Mouse (Mus musculus): ENCODE results near the gene Zfp131. TPM values are rescaled to one million over a fixed set of nuclear protein-coding genes. Genes with fewer than 3 reads are reported as not detected.

Zfp131 gene
- total and polyA plus RNA-seq, 3 experiments, result 31.3 to 61.4 (median 49.3) TPM

DNA sequence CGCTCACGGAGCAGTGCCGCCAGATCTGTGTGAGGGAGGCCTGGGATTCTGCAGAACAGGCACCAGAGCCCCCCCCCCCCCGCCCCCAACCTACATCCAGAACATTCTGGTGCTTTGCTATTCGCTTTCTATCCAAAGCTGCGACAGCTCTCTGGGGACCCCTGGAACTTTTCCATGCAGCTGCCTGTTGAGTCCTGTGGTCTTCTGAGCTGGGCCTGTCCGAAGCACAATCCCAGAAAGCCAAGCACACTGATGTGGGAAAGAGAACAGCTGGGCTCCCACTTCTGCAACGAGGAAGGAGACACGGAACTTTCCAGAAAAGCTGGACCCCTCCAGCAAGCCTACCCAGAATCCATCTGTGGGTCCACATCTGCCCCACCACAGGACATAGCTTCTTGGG is 19.3 kb upstream of the Zfp131 start:
- peaks cover 0 to 13% of the 10 kb centered on the region in 2 experiments; a peak in 2 of 4 replicates for H3K4me1 ChIP-seq (ENCODE audit: control insufficient read depth in 1 of 2, insufficient read depth in 2 of 2)
- DNase-seq (ENCODE audit: extremely low read depth), result no peak
- no peak overlapping the region for H3K27ac ChIP-seq (ENCODE audit: insufficient read depth, low read depth)
- H3K36me3 ChIP-seq (replicated peaks in 1 of 2; ENCODE audit: control insufficient read depth in 1 of 2, insufficient read depth in 1 of 2, low read length in 1 of 2), result no peaks in the 10 kb centered on the region
- dilution Hi-C loops (cut with MboI; ENCODE audit: extremely low pct_ligation_motif_present, extremely low pct_unique_long_range_greater_than_20kb, low sequenced_read_pairs) (no loop called here), in situ Hi-C loops (cut with MboI; ENCODE audit: low pct_ligation_motif_present, low pct_unique_long_range_greater_than_20kb, low sequenced_read_pairs) (no loop called here)
- H3K9me3 ChIP-seq (replicated peaks; ENCODE audit: low read length), result no peaks in the 10 kb centered on the region
- no peaks in the 10 kb centered on the region for H3K27me3 ChIP-seq (replicated peaks)
- H3K9ac ChIP-seq (ENCODE audit: insufficient read depth, low read depth), result no peak overlapping the region
- H3K79me2 ChIP-seq (replicated peaks; ENCODE audit: control insufficient read depth, extremely low read depth, insufficient read depth, poor library complexity, severe bottlenecking), result no peaks in the 10 kb centered on the region
- no peak overlapping the region for H3K4me3 ChIP-seq (replicated peaks in 1 of 3; ENCODE audit: low read depth in 2 of 3, low read length in 2 of 3, poor library complexity in 1 of 3)
- no peak overlapping the region for H3K4me2 ChIP-seq (ENCODE audit: insufficient read depth, low read depth, poor library complexity, severe bottlenecking)
- TF ChIP-seq USF2 (conservative IDR thresholded peaks at IDR 0.05; ENCODE audit: low read depth, low read length) (no peak), MXI1 (IDR thresholded peaks at IDR 0.05; ENCODE audit: low read depth, low read length) (no peak), GABPA (IDR thresholded peaks at IDR 0.05; ENCODE audit: insufficient replicate concordance, low read depth, low read length) (no peak), RCOR1 (conservative IDR thresholded peaks at IDR 0.05; ENCODE audit: low read depth, low read length) (no peak), ZC3H11A (IDR thresholded peaks at IDR 0.05; ENCODE audit: low read depth, low read length) (no peak), KAT2A (IDR thresholded peaks at IDR 0.05; ENCODE audit: insufficient replicate concordance, low read length) (no peak), RAD21 (IDR thresholded peaks at IDR 0.05; ENCODE audit: low read depth, low read length) (no peak), JUND (conservative IDR thresholded peaks at IDR 0.05; ENCODE audit: low read depth, low read length) (no peak), NELFE (IDR thresholded peaks at IDR 0.05; ENCODE audit: low read depth, low read length) (no peak), MYC (IDR thresholded peaks at IDR 0.05; ENCODE audit: low read depth, low read length) (no peak), CHD1 (IDR thresholded peaks at IDR 0.05; ENCODE audit: low read depth, low read length) (no peak), TCF12 (IDR thresholded peaks at IDR 0.05; ENCODE audit: low read depth, low read length) (no peak), MAZ (IDR thresholded peaks at IDR 0.05; ENCODE audit: low read depth, low read length) (no peak), MAX (IDR thresholded peaks at IDR 0.05; ENCODE audit: low read length) (no peak)

DNA sequence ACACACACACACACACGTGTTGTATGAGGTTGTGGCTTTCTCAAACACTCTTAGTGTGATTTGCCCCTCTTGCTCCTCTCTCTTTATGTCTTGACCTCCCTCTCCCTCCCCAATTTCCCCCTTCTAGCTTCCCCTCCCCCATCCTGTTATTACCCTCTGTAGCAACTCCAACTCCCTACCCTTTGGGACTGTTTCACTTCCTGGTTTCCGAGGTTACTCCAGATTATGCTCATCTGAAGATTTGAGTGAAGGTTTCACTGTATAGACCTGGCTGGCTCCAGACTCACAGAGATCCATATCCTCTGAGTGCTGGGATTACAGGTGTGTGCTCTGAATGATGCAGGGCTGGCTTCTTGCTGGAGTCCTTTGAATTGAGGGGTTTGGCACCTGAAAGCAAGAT is 18.2 kb upstream of the Zfp131 start:
- no peak overlapping the region for H3K27ac ChIP-seq (ENCODE audit: insufficient read depth, low read depth)
- no peak overlapping the region for H3K4me3 ChIP-seq (replicated peaks in 1 of 3; ENCODE audit: low read depth in 2 of 3, low read length in 2 of 3, poor library complexity in 1 of 3)
- dilution Hi-C loops (cut with MboI; ENCODE audit: extremely low pct_ligation_motif_present, extremely low pct_unique_long_range_greater_than_20kb, low sequenced_read_pairs) (no loop called here), in situ Hi-C loops (cut with MboI; ENCODE audit: low pct_ligation_motif_present, low pct_unique_long_range_greater_than_20kb, low sequenced_read_pairs) (no loop called here)
- H3K36me3 ChIP-seq (replicated peaks in 1 of 2; ENCODE audit: control insufficient read depth in 1 of 2, insufficient read depth in 1 of 2, low read length in 1 of 2), result no peaks in the 10 kb centered on the region
- TF ChIP-seq JUND (conservative IDR thresholded peaks at IDR 0.05; ENCODE audit: low read depth, low read length), result no peak
- no peak for TF ChIP-seq TCF12 (IDR thresholded peaks at IDR 0.05; ENCODE audit: low read depth, low read length)
- no peak for TF ChIP-seq JUN (IDR thresholded peaks at IDR 0.05; ENCODE audit: insufficient read depth, low read depth, low read length)
- TF ChIP-seq HCFC1 (IDR thresholded peaks at IDR 0.05; ENCODE audit: low read depth, low read length), result no peak
- no peaks in the 10 kb centered on the region for H3K9me3 ChIP-seq (replicated peaks; ENCODE audit: low read length)
- no peak for DNase-seq (ENCODE audit: extremely low read depth)
- no peak overlapping the region for H3K4me2 ChIP-seq (ENCODE audit: insufficient read depth, low read depth, poor library complexity, severe bottlenecking)
- H3K4me1 ChIP-seq (ENCODE audit: control insufficient read depth in 1 of 2, insufficient read depth in 2 of 2), result peaks cover 0 to 13% of the 10 kb centered on the region in 2 experiments; a peak in 2 of 4 replicates
- H3K27me3 ChIP-seq (replicated peaks), result no peaks in the 10 kb centered on the region
- no peaks in the 10 kb centered on the region for H3K79me2 ChIP-seq (replicated peaks; ENCODE audit: control insufficient read depth, extremely low read depth, insufficient read depth, poor library complexity, severe bottlenecking)
- H3K9ac ChIP-seq (ENCODE audit: insufficient read depth, low read depth), result no peak overlapping the region
